Mouse (Mus musculus) hindbrain, embryonic 15.5 days (tissue): ENCODE results near the gene Stub1. TPM values are rescaled to one million over a fixed set of nuclear protein-coding genes. Genes with fewer than 3 reads are reported as not detected.

Experiments
- ATAC-seq: fragments of 200-750 bp; cut with Nextera tagmentation; 2 replicates; pipeline ENCODE4 v1.8.0; 2017; ENCODE audit warnings: low read depth, moderate number of reproducible peaks, moderate TSS enrichment; ENCODE audit not compliant: low FRiP score
- H3K27ac ChIP-seq: fragments of 300-500 bp; sonication (generic); replicated peaks from 2 replicates; pipeline ENCODE4 v1.5.1; 2015; ENCODE audit warnings: mild to moderate bottlenecking, inconsistent platforms
- H3K27me3 ChIP-seq: fragments of 300-500 bp; sonication (generic); 2 replicates; pipeline ENCODE4 v1.6.1; 2015; ENCODE audit warnings: control low read depth, inconsistent platforms
- H3K36me3 ChIP-seq: fragments of 300-500 bp; sonication (generic); 2 replicates; pipeline ENCODE4 v1.6.1; 2015; ENCODE audit warnings: control low read depth, inconsistent platforms
- H3K4me1 ChIP-seq: fragments of 300-500 bp; sonication (generic); replicated peaks from 2 replicates; pipeline ENCODE4 v1.6.1; 2015; ENCODE audit warnings: control low read depth, inconsistent platforms
- H3K4me2 ChIP-seq: fragments of 300-500 bp; sonication (generic); 2 replicates; pipeline ENCODE4 v1.6.1; 2015; ENCODE audit warnings: moderate library complexity, mild to moderate bottlenecking, inconsistent platforms
- H3K4me3 ChIP-seq: fragments of 300-500 bp; sonication (generic); 2 replicates; pipeline ENCODE4 v1.5.1; 2015; ENCODE audit warnings: mild to moderate bottlenecking, inconsistent platforms
- H3K9ac ChIP-seq: fragments of 300-500 bp; sonication (generic); 2 replicates; pipeline ENCODE4 v1.6.1; 2015; ENCODE audit warnings: inconsistent platforms
- H3K9me3 ChIP-seq: fragments of 300-500 bp; sonication (generic); 2 replicates; pipeline ENCODE4 v1.6.1; 2016; ENCODE audit warnings: control low read depth, inconsistent platforms
- whole genome bisulfite sequencing: fragments of 180-500 bp; shearing (Covaris S2); methylation state at CpG from one replicate; pipeline ENCODE4 v1.1.7; 2015; 5-methylcytosine and 5-hydroxymethylcytosine counted together
- polyA plus RNA-seq: library from polyadenylated mRNA; unstranded; fragments of >200 nt; fragmentation: Nextera tagmentation; extraction: Ambion mirVana; gene quantifications from 2 replicates; pipeline ENCODE4 v1.2.1, GENCODE M21; 2015

Gene Stub1
- polyA plus RNA-seq: 358 and 382 TPM in 2 replicates

DNA sequence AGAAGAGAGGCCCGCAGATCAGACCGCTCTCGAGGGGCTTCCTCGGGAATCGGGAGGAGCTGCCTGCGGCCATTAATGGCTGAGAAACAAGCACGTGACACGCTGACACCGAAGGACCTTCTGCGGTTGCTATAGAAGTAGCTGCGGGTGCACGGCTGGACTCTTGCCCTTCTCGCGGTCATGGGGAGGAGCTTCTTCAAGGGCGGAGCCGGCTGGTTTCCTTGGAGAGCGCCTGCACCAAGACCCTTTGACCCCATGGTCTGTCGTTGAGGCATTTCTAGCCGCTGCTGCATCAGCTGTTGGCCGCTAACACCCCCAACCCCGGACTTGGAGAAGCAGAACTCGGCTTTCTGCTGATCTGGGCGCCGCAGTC lies at the start of gene Stub1:
Stub1 (minus strand) TSS at position 114 of the 373 bp plus-strand sequence.
- peak within 1 kb of the TSS; percentile 70 for H3K9ac ChIP-seq
- peaks cover 85% of the 10 kb centered on the region for H3K4me1 ChIP-seq
- WGBS: under 1% methylated on average over 24 of the region's 24 CpGs
- ATAC-seq: no peak; the same call in none of the 2 replicates
- H3K4me2 ChIP-seq: peak within 1 kb of the TSS; percentile 92
- no peaks in the 10 kb centered on the region for H3K27me3 ChIP-seq
- H3K4me3 ChIP-seq: peak within 1 kb of the TSS; percentile 57
- no peaks in the 10 kb centered on the region for H3K9me3 ChIP-seq
- H3K36me3 ChIP-seq: peaks cover 16% of the 10 kb centered on the region
- H3K27ac ChIP-seq: peak within 1 kb of the TSS; percentile 98

DNA sequence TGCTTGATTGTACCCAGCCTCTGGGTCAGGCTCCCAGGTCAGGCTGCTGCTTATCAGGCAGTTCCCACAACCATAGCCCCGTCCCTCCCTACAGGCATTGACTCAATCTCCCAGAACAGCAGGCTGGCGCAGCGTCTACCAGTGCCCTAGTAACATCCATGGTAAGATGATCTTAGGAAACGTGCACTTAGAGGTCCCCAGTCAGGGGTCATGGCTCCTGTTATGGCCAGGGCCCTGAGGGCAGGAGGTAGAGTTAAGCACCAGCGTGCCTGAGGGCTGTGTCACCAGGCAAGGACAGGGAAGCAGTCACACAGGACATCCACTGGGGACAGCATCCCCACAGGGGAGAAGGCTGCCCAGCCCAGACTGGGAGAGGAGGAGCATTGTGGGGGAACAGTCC lies 49.1 kb upstream of the Stub1 start:
- Histone ChIP-seq H3K4me3 (no peak overlapping the region), H3K9ac (no peak overlapping the region), H3K27ac (no peak overlapping the region), H3K4me1 (peaks cover 23% of the 10 kb centered on the region), H3K9me3 (no peaks in the 10 kb centered on the region), H3K36me3 (peaks cover 11% of the 10 kb centered on the region), H3K27me3 (no peaks in the 10 kb centered on the region), H3K4me2 (no peak overlapping the region)
- 36% methylated on average over 5 of the region's 5 CpGs for WGBS
- ATAC-seq: no peak

DNA sequence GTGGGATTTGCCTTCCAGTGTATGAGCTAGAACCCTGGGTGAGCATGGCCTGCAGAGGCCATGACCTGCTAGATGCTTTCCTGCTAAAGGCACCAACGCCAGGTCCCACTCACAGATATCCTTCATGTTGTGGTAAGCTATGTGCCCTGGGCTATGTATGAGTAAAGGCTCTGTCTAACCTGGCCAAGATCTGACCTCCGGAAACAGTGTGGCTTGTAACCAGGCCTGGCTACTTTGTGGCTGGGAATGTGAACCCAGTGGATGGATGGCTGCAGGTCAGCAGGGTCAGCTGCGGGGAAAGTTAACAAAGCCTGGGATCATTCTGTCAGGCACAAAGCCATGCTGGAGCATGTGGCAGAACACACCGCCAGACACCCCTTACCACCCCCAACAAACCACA lies 48.5 kb upstream of the Stub1 start:
- peaks cover 28% of the 10 kb centered on the region for H3K4me1 ChIP-seq
- 0 out of 2 replicates have a peak overlapping the region, but pooled peaks have one; percentile 13 for H3K9ac ChIP-seq
- 29% methylated on average over 4 of the region's 4 CpGs for WGBS
- no peak overlapping the region for H3K4me2 ChIP-seq
- 0 out of 2 replicates have a peak overlapping the region, but pooled peaks have one; percentile 18 for H3K27ac ChIP-seq
- no peaks in the 10 kb centered on the region for H3K27me3 ChIP-seq
- H3K36me3 ChIP-seq: peaks cover 11% of the 10 kb centered on the region
- no peak for ATAC-seq
- H3K9me3 ChIP-seq: no peaks in the 10 kb centered on the region
- H3K4me3 ChIP-seq: no peak overlapping the region

DNA sequence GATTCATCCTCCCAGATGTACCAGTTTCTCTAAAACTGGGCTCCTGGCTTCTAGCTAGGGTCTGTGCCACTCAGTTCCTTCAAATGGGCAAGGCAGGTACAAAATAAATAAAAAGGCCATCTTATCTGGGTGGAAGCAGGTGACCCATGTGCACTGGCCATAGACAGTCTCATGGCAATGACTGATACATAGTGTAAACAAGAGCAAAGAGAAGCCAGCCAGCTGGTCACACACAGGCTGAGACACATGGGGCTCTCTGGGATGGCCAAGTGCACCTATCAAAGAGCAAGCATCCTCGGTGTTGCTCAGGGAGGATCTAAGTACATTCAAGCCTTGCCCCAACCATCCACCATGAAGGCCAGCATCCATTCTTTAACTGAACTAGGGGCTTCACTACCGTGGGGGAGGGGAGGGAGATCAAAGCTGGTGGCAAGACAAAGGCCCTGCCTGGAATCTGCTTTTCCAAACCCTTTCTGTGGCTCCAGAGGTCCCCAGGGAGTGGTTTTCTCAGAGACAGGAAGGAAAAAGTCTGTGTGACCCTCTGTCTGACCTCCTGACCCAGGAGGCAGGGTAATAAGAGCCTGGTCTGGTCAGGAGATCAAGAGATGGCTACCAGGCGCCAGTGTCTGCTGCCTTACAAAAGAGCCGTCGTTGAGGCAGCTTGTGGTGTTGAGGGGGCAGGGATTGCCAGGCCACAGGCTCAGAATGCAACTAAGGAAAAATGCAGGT lies 47.9 kb upstream of the Stub1 start:
- H3K9ac ChIP-seq: 0 out of 2 replicates have a peak overlapping the region, but pooled peaks have one; percentile 13
- H3K4me2 ChIP-seq: no peak overlapping the region

DNA sequence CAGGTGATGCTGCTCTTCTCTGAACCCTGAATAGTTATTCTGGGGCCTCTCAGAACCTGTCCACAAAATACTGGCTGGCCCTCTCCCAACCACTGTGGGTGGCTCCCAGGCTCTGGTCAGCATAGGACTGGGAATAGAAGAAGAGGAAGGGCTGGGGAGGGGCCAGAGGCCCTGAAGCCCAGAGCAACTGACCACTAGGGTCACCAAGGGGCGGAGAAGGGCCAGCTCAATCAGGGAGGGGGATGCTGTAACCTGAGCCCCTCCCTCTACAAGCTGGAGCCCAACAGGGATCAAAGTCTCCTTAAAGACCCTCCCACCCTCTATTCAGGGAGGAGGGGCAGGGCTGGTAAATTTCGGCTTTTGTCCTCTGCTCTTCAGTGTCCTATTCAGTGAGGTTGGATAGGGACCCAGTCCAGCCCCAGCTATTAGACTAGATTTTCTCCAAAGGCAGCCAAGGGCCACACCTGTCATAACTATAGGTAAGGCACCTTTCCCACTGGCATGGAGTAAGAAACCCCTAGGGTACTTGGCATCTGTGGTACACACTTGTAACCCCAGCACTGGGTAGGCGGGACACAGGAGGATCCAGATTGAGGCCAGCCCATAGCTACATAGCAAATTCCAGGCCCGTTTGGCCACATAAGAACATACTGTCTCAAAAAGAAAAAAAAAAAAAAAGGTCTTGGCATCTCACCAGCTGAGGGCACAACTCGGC lies 47.1 kb upstream of the Stub1 start, which contains the start of gene Wfikkn1:
Wfikkn1 (minus strand) TSS at position 663 of the 715 bp plus-strand sequence.
- Histone ChIP-seq H3K27me3 (no peaks in the 10 kb centered on the region), H3K27ac (0 out of 2 replicates have a peak within 1 kb of the TSS, but pooled peaks have one; percentile 18), H3K4me1 (peaks cover 36% of the 10 kb centered on the region), H3K4me2 (no peak within 1 kb of the TSS), H3K9me3 (no peaks in the 10 kb centered on the region), H3K9ac (0 out of 2 replicates have a peak within 1 kb of the TSS, but pooled peaks have one; percentile 13), H3K4me3 (no peak within 1 kb of the TSS), H3K36me3 (peaks cover 11% of the 10 kb centered on the region)
- no peak for ATAC-seq
- WGBS: 30% methylated on average over 5 of the region's 5 CpGs

More for the DNA sequence above, 47.9 kb upstream of the Stub1 start:
- peaks cover 11% of the 10 kb centered on the region for H3K36me3 ChIP-seq
- ATAC-seq: no peak
- 4% methylated on average over 5 of the region's 5 CpGs for WGBS
- no peaks in the 10 kb centered on the region for H3K27me3 ChIP-seq
- no peaks in the 10 kb centered on the region for H3K9me3 ChIP-seq
- H3K27ac ChIP-seq: 0 out of 2 replicates have a peak overlapping the region, but pooled peaks have one; percentile 18
- H3K4me3 ChIP-seq: no peak overlapping the region
- H3K4me1 ChIP-seq: peaks cover 34% of the 10 kb centered on the region

DNA sequence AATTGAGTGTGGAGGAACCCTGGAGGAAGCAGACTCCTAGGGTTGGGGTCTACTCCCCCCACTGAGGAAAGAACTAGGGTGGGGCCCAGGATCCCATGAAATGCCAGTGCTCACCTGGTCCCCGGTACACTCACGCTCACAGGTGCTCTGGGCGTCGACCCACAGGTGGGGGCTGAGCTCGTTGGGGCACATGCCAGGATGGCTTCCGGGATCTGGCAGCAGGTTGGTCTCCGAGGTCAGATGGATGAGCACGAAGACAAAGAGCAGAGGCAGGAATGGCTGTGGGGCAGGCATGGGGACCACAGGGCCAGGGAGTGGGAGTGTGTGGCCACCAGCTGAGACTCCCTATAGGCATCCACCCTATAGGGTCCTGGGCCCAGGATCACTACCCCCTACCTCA lies 46.5 kb upstream of the Stub1 start:
- Histone ChIP-seq H3K27ac (no peak overlapping the region), H3K27me3 (no peaks in the 10 kb centered on the region), H3K9me3 (no peaks in the 10 kb centered on the region), H3K4me1 (peaks cover 36% of the 10 kb centered on the region), H3K4me2 (no peak overlapping the region), H3K36me3 (peaks cover 11% of the 10 kb centered on the region), H3K9ac (no peak overlapping the region), H3K4me3 (no peak overlapping the region)
- ATAC-seq: no peak
- WGBS: 61% methylated on average over 8 of the region's 8 CpGs

DNA sequence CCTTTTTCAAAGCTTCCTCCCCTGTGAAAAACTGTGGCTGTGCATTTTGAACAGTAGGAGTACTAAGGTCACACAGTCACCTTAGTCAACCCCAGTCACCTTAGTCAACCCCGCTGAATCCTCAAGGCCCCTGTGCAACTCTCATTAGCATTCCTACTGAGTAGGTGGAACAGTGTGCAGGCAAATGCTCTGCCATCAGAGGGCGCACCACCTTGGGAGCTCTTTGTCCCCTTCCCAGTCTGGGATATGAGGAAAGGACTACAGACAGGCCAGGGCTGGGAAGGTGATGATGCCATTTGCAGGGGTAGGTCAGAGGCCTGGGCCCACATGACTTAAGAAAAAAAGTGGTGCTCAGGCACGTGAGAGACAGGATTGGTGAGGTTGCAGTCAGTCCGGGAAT lies 46.1 kb upstream of the Stub1 start:
- Histone ChIP-seq H3K36me3 (peaks cover 11% of the 10 kb centered on the region), H3K4me3 (no peak overlapping the region), H3K4me1 (peaks cover 37% of the 10 kb centered on the region), H3K4me2 (no peak overlapping the region), H3K9me3 (no peaks in the 10 kb centered on the region), H3K27me3 (no peaks in the 10 kb centered on the region), H3K27ac (no peak overlapping the region), H3K9ac (no peak overlapping the region)
- no peak for ATAC-seq
- 45% methylated on average over 4 of the region's 4 CpGs for WGBS

DNA sequence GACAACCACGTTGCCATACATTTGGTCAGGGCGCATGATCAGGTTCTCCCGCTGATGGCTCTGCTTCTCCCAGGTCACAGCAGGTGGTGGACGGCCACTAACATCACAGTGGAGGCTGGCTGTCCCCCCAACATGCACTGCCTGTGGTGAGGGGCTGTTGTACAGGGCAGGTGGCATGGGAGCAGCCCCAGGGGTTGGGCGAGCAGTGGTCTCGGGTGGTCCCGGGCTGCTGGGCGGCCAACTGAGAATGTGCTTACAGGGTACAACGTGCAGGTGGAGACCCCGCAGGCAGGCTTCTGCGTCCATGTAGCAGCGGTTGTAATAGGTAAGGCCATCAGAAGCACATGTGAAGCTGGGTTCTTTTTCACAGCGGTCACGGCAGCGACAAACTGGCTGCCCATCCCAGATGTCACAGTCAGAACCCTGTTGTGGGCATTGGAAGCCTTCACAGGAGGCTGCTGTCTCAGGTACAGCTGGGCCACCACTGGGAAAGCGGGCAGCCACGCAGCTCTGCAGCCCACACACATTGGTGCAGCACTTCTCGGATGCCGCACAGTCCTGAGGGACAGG lies 45.5 kb upstream of the Stub1 start:
- H3K27ac ChIP-seq: no peak overlapping the region
- H3K27me3 ChIP-seq: no peaks in the 10 kb centered on the region
- ATAC-seq: no peak
- H3K36me3 ChIP-seq: peaks cover 9% of the 10 kb centered on the region
- 84% methylated on average over 19 of the region's 19 CpGs for WGBS
- peaks cover 42% of the 10 kb centered on the region for H3K4me1 ChIP-seq
- no peaks in the 10 kb centered on the region for H3K9me3 ChIP-seq
- no peak overlapping the region for H3K4me2 ChIP-seq
- H3K4me3 ChIP-seq: no peak overlapping the region
- H3K9ac ChIP-seq: no peak overlapping the region

DNA sequence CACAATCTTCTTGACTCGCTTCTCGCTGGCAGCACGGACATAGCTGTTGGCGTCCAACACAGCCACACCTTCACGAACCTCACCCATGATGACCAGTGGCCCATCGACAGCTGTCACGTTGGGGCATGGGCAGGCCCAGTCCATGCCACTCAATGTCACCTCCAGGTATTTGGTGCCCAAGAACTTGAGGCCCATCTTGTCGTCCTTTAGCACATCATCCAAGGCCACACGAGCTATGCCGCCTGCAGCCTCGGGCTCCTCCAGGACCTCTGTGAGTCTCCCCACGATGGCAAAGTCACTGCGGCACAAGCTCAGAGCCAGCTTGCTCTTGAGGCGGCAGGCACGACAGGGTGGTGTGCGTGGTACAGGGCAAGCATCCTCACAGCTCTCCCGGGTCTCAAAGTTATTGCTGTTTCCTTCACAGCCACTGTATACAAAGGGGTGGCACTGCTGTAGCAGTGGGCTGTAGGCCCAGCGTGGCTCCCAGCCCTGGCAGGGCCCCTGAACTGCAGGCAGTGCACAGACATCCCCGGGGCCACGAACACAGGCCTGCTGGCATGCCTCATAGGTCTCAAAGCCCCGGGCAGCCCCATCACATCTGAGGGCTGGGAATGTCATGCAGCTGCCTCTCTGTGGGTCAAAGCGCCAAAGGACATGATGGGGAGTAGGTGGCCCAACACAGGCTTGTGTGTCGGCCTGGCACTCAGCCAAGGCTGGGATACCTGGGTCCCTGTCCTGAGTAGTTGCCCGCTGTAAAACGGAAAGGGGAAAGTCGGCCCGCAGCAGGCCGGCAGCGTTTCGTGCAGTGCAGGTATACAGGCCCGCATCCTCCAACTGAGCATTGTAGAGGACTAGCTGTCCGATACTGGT lies 44.8 kb upstream of the Stub1 start:
- H3K4me3 ChIP-seq: no peak overlapping the region
- ATAC-seq: no peak
- H3K9me3 ChIP-seq: no peaks in the 10 kb centered on the region
- 93% methylated on average over 32 of the region's 32 CpGs for WGBS
- no peak overlapping the region for H3K9ac ChIP-seq
- H3K36me3 ChIP-seq: 0 out of 2 replicates have a peak, but pooled peaks cover 3% of the 10 kb centered on the region
- no peak overlapping the region for H3K27ac ChIP-seq
- H3K4me1 ChIP-seq: peaks cover 43% of the 10 kb centered on the region
- no peak overlapping the region for H3K4me2 ChIP-seq
- no peaks in the 10 kb centered on the region for H3K27me3 ChIP-seq

DNA sequence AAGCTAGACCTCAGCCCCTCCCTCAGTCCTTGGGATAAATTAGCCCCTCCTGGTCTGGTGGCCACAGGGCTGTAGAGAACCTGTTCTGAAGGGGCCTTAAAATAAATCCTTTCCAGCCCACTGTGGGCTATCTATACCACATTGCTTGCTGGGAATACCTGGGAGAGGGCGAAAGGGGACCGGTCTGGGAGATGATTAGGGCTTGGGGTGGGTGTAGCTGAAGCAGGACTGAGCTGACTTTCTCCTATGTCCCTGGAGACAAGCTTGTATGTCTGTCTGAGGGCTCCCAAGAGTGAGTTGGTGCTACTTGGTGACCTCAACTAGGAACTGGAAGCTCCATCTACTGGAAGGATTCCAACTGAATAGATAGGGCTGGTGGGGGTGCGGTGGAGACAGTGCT lies 43.8 kb upstream of the Stub1 start:
- Histone ChIP-seq H3K4me1 (peaks cover 43% of the 10 kb centered on the region), H3K27ac (no peak overlapping the region), H3K4me3 (no peak overlapping the region), H3K4me2 (peak overlapping the region; percentile 90; the same call in 1 of the 2 replicates), H3K9ac (no peak overlapping the region), H3K9me3 (no peaks in the 10 kb centered on the region), H3K36me3 (0 out of 2 replicates have a peak, but pooled peaks cover 3% of the 10 kb centered on the region), H3K27me3 (no peaks in the 10 kb centered on the region)
- no peak for ATAC-seq
- WGBS: 89% methylated on average over 3 of the region's 3 CpGs

DNA sequence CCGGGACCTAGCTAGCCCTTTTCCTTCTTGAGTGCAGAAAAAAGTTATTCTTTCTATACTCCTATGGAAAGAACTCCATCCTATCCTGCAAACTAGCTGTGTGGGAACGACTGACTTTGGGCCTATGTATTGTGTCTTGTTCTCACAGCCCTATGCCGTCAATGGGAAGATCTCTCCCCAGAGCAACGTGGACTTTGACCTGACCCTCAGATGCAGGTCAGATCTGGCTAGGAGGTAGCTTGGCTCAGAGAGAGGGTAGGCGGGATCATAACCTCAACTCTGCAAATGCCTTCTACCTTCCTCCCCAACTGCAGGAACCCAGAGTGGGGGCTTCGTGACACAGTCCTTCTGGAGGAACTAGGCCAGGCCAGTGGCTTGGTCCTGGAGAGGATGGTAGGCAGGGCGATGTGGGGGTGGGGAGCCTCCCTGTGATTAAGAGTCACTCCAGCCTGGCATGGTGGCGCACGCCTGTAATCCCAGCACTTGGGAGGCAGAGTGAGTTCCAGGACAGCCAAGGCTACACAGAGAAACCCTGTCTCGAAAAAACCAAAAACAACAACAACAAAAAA lies 43.2 kb upstream of the Stub1 start:
- no peaks in the 10 kb centered on the region for H3K27me3 ChIP-seq
- H3K27ac ChIP-seq: peak overlapping the region; percentile 95; the same call in 1 of the 2 replicates
- WGBS: 61% methylated on average over 10 of the region's 10 CpGs

More for the DNA sequence above, 43.2 kb upstream of the Stub1 start:
- Histone ChIP-seq H3K36me3 (0 out of 2 replicates have a peak, but pooled peaks cover 3% of the 10 kb centered on the region), H3K4me1 (peaks cover 43% of the 10 kb centered on the region), H3K9me3 (no peaks in the 10 kb centered on the region), H3K4me2 (peak overlapping the region; percentile 90), H3K4me3 (peak overlapping the region; percentile 64), H3K9ac (peak overlapping the region; percentile 85)
- ATAC-seq: no peak
